Mouse (Mus musculus) olfactory bulb, adult 2 months (tissue): ENCODE measurements around the gene Adarb1. TPM values are rescaled to one million over a fixed set of nuclear protein-coding genes. Genes with fewer than 3 reads are reported as not detected.

ENCODE experiments used
- H3K27ac ChIP-seq: fragments of 200-500 bp; 2 replicates; pipeline ENCODE4 v1.5.1; 2012; ENCODE audit warnings: low read depth, low read length; ENCODE audit not compliant: insufficient read depth
- H3K4me1 ChIP-seq: fragments of 200-500 bp; 2 replicates; pipeline ENCODE4 v1.6.1; 2012; ENCODE audit warnings: low read length; ENCODE audit not compliant: control insufficient read depth, insufficient read depth
- H3K4me3 ChIP-seq: fragments of 200-500 bp; 2 replicates; pipeline ENCODE4 v1.5.1; 2012; ENCODE audit warnings: mild to moderate bottlenecking, low read depth, low read length, moderate library complexity; ENCODE audit not compliant: insufficient read depth
- CTCF ChIP-seq: fragments of 200-500 bp; IDR thresholded peaks from 2 replicates; pipeline ENCODE4 v1.5.1; 2012; ENCODE audit warnings: low read depth, mild to moderate bottlenecking, low read length, moderate library complexity; ENCODE audit not compliant: insufficient read depth
- POLR2A ChIP-seq: fragments of 200-500 bp; IDR thresholded peaks from 2 replicates; pipeline ENCODE4 v1.6.1; 2012; ENCODE audit warnings: mild to moderate bottlenecking, low read depth, low read length, moderate library complexity; ENCODE audit not compliant: insufficient read depth
- WGBS: fragments of 180-500 bp; shearing (Covaris S2); methylation state at CpG from one replicate; pipeline ENCODE4 v1.1.7; 2018; 5-methylcytosine and 5-hydroxymethylcytosine counted together
- polyA plus RNA-seq: library from polyadenylated mRNA; stranded (reverse); fragments of >200 nt; gene quantifications from 2 replicates; pipeline ENCODE4 v1.2.4, GENCODE M21; 2012; ENCODE audit warnings: low replicate concordance; ENCODE audit not compliant: missing spikeins, insufficient read depth, insufficient read length

The Adarb1 gene
- polyA plus RNA-seq, 1 experiment = not detected

DNA sequence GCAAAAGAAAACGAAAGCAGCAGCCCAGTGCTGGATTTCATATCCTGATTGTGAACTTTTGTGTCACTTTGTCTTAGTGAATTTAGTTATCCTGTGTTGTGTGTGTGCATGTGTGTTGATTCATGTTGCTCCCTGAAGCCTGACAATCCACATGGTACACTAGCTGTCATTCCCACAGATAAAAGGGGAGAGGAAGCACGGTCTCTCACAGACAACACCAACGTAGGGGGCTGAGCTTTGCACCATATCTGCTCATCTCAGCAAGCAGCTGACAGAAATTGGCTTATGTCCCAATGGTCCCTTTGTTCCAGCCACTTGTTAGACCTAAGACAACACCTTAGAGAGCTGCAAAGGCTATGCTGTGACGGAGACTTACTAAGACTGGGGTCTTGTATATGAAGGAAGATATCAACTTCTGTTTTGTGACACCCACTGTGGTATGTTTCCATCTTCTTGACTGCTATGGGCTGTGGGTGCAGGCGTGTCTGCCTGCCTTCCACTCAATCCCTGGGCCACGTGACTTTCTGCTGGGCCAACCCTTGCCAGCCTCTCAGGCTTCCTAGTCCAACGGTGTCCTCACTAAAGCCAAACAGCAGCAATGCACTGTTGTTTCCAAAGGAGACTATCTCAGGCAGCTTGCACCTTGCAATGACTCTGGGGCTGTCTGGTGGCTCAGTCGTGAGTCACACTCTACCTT lies 117.7 kb downstream of the Adarb1 start:
- H3K4me3 ChIP-seq = no peak overlapping the region
- TF ChIP-seq CTCF (no peak), POLR2A (no peak)
- WGBS = 75% methylated on average over 8 of the region's 8 CpGs
- peaks cover 6% of the 10 kb centered on the region for H3K4me1 ChIP-seq
- H3K27ac ChIP-seq = no peak overlapping the region

DNA sequence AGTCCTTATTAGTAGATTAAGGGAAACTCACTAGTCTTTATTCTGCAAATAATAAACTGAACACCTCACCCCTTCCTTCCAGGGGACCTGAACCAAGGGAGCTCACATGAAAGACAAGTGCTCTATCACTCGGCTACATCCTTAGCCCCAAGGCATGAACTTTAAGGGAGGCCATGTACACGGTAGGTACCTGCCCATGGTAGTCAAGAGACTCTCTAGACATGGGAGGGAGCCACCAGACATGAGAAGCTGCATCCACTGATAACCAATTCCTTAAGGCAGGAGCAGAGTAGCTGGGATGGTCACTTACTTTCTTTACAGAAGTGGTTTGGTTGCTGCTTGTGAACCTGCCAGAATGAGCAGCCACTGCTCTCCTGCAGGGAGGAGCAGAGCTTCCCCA lies 118.9 kb downstream of the Adarb1 start:
- WGBS = 74% methylated on average over 2 of the region's 2 CpGs
- H3K4me3 ChIP-seq = no peak overlapping the region
- TF ChIP-seq POLR2A (no peak), CTCF (no peak)
- H3K4me1 ChIP-seq = peaks cover 6% of the 10 kb centered on the region
- no peak overlapping the region for H3K27ac ChIP-seq

DNA sequence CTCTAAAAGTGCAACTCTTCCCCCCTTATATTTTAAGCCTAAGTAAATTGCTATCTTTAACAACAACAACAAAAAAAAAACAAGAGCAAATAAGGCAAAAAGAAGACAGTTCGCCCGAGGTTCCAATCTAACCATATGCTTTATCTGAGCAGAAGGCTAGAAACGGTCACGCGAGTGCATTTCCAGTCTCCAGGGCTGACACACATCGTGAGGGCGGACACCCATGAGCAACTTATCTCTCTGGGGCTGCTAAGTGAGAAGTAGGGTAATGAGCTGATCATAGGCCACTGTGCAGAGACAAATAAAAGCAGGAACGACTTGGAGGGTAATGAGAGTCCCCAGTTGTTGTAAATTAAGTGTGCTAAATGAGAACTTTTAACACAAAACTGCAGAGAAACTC lies 119.4 kb downstream of the Adarb1 start:
- no peak overlapping the region for H3K4me3 ChIP-seq
- 48% methylated on average over 8 of the region's 8 CpGs for WGBS
- no peak for TF ChIP-seq POLR2A
- no peak for TF ChIP-seq CTCF
- H3K4me1 ChIP-seq = peaks cover 6% of the 10 kb centered on the region
- no peak overlapping the region for H3K27ac ChIP-seq

DNA sequence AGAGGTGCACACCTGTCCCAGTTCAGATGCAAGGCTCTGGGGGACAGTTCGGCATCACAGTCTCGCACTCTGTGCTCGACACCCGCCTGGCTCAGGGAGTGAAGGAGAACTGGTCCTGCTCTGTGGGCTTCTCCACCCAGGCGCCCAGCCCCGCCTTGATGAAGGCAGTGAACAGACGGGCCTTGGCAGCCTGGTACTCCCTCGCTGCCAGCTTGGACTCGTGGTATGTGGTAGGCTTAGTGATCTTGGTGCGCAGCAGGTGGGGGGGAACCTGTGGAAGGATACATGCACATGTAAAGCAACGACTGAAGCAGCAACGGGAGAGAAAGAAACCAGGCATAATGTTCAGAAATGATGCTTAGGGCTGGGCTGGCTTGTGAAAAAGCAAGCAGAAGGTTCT lies 123.4 kb downstream of the Adarb1 start:
- H3K27ac ChIP-seq = no peak overlapping the region
- 80% methylated on average over 12 of the region's 12 CpGs for WGBS
- H3K4me1 ChIP-seq = peaks cover 4% of the 10 kb centered on the region; the same call in 1 of the 2 replicates
- H3K4me3 ChIP-seq = no peak overlapping the region
- TF ChIP-seq CTCF (no peak), POLR2A (no peak)

DNA sequence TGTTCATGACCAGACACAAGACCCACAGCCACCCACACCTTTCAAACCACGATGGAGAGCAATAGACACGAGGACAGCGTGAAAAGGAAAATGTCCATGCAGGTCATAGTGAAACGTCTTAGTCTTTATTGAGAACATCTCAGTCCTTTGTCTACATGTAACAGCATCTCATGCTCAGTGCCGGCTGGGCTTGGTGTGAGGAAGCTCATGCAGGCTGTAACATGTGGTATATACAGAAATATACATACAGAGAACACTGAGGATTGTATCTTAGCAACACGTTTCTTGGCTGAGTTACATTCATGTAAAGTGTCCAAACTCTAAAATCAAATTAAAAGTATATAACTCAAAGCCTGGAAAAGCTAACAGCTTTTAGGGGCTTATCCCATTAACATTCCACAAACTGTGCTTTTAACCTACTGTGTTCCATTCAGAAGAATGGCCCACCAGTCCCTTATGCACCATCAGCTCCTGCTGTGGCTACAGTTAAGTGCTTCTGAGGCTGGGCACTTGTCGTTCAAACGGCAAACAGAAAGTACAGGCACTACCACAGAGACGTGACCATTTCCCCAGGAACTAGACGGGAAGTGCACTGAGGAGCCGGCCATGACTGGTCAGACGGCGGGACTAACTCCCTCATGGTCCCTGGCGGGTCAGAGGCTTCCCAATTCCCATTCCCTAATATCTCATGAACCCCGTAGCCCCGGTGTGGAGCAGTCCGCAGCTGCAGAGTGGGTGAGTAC lies 127.3 kb downstream of the Adarb1 start:
- WGBS = 77% methylated on average over 17 of the region's 17 CpGs
- Histone ChIP-seq H3K4me3 (no peak overlapping the region), H3K4me1 (no peaks in the 10 kb centered on the region; the same call in 1 of the 2 replicates), H3K27ac (no peak overlapping the region)
- TF ChIP-seq CTCF = no peak
- TF ChIP-seq POLR2A = no peak

DNA sequence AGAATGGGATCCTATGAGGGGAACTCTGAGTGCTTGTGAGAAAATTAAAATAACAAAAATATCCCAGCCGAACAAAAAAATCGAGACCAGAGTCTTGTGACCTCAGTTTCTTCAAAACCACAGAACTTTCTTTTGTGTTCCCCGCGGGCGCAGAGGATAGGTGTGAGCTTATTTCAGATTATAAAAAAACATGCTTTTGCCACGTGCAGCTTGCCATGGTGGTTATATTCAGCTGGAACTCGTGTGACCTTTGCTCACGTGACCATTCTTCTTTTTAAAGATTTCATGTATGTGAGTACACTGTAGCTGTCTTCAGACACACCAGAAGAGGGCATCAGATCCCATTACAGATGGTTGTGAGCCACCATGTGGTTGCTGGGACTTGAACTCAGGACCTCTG lies 128.5 kb downstream of the Adarb1 start:
- Histone ChIP-seq H3K4me3 (no peak overlapping the region), H3K27ac (no peak overlapping the region), H3K4me1 (no peaks in the 10 kb centered on the region; the same call in 1 of the 2 replicates)
- WGBS = 77% methylated on average over 8 of the region's 8 CpGs
- no peak for TF ChIP-seq POLR2A
- no peak for TF ChIP-seq CTCF

DNA sequence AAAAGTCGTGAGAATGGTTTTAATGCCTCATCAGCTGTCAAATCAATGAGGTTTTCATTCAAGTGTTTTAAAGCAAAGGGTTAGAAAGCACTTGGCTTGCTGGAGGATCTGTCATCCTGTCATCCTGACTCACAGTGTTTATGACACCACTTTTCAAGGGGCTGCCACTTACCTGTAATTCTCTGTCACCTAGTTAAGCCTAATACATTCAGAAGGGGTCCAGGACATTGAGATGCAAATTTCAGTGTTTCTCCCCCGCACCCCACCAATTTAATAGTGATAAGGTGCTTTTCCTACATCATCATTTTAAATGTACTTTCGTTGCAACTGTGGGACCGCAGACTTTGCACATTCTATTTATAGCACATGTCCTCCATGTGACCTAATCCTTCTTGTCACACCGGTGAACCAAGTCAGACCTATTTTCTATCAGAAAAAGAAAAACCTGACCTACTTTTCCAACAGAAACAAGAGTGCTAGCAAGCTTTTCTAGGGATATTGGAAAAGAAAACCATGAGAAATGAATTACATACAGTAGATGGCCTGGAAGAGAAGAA lies 129.4 kb downstream of the Adarb1 start:
- 32% methylated on average over 5 of the region's 5 CpGs for WGBS
- no peaks in the 10 kb centered on the region; the same call in 1 of the 2 replicates for H3K4me1 ChIP-seq
- no peak for TF ChIP-seq POLR2A
- no peak for TF ChIP-seq CTCF
- no peak overlapping the region for H3K27ac ChIP-seq
- no peak overlapping the region for H3K4me3 ChIP-seq

DNA sequence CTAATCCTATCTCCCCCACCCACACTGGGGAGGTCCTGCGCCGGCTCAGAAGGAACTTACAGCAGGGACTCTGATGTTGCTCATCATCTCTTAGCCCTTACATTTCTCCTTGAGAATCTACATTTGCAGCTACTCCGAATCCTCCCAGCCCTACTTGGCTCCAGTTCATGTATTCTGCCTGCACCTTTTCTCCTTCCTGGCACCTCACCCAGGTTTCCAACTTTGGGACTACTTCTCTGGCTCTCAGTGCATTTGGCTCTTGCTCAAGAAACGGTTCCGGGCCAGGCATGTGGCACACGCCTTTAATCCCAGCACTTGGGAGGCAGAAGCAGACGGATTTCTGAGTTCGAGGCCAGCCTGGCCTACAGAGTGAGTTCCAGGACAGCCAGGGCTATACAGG lies 130.4 kb downstream of the Adarb1 start:
- TF ChIP-seq POLR2A (no peak), CTCF (no peak)
- H3K4me1 ChIP-seq = no peaks in the 10 kb centered on the region; the same call in 1 of the 2 replicates
- no peak overlapping the region for H3K4me3 ChIP-seq
- H3K27ac ChIP-seq = no peak overlapping the region
- 65% methylated on average over 8 of the region's 8 CpGs for WGBS

DNA sequence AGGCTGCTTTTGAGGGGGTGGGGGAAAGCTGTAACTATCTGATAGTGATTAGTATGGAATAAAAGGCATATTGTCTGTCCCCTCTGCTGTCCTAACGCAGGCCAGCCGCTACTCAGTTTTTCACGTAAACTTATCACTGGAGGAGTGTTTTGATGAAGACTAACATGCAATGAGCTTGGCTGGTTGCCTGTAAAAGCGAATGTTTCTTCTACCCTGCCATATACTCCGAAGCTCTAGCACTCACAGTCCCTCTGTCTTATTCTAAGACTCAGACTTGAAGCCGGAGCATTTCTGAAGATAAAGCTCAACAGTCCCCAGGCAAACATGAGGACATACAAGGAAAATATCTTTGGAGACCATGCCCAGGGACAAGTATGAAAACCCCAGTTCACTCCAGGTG lies 133.2 kb downstream of the Adarb1 start:
- Histone ChIP-seq H3K4me3 (no peak overlapping the region), H3K4me1 (no peaks in the 10 kb centered on the region; the same call in 1 of the 2 replicates), H3K27ac (no peak overlapping the region)
- WGBS = 61% methylated on average over 6 of the region's 6 CpGs
- TF ChIP-seq CTCF (no peak), POLR2A (no peak)
